Mouse (Mus musculus): ENCODE measurements around the gene Gng2.

DNA sequence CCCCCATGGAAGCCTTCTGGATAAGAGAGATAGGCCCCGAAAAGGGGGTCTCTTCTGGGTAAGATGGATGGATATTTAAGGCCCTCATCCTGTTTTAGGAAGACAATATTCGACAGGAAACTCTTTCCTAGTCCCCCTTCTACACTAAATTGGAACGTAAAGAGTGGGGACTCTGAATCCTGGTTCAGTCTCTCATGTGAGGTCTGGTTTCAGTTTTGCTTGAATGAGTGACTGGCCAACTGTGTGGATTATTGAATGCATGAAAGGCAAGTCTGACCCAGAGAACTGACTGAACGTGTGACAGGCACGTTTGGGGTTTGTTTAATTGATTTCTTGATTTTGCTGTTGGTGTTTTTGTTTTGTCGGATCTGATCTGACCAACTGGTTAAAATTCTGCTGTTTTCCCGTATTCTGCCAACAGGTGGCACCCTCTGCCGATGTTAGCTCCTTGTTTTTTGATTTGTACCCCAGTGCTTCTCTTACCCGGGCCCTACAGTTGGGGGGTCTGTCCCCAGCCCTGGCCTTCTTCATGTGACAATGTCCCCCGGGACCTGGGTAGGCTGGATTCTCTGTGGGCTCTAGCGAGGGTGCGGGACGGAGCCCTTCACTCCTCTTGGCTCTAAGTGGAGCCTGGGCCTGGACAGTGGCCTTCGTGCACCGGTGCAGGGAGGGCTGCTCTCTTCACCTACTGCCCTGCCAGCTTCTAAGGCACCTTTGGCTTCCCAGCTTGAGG is 137.7 kb downstream of the Gng2 start:
- TF ChIP-seq CTCF (IDR thresholded peaks at IDR 0.05; ENCODE audit: control insufficient read depth, insufficient read depth, insufficient replicate concordance, low read depth, low read length) (no peak), POLR2A (IDR thresholded peaks at IDR 0.05; ENCODE audit: control insufficient read depth, low read depth, low read length) (no peak)
